ENCODE assay signal across 16 mouse cellular contexts in genomic region chr4:95001043-95001775, GRCm38 (mm10). TPM values are rescaled to one million over a fixed set of nuclear protein-coding genes. Genes with fewer than 3 reads are reported as not detected.
A peak's percentile ranks its signal among the peaks of the same experiment; 100 is the strongest.
DNase-seq lines count a peak whose midpoint lies in the region; ATAC-seq and TF ChIP-seq lines count a peak whose summit lies in the region.
"Had no signal": no experiment of that assay in that cellular context is flagged by ENCODE, and none has a peak within 500 bp of the region (broad histone marks: within the 10 kb centered on the region; RNA-seq: fewer than 3 reads in every experiment).

No protein-coding gene starts in this region.

- no peak overlapping the region for H3K4me2 ChIP-seq in liver, embryonic 11.5 days
- H3K4me2 ChIP-seq: hindbrain, embryonic 12.5 days; limb, embryonic 13.5 days; liver, embryonic 15.5 days; midbrain, embryonic 12.5 days; neural tube, embryonic 15.5 days had no signal

- no peak overlapping the region for H3K27ac ChIP-seq in liver, embryonic 11.5 days (ENCODE audit: low read depth, low read length)
- H3K27ac ChIP-seq: forebrain, embryonic 10.5 days; hindbrain, embryonic 12.5 days; limb, embryonic 13.5 days; liver, embryonic 15.5 days; midbrain, embryonic 12.5 days; neural tube, embryonic 15.5 days had no signal

- H3K36me3 ChIP-seq in C2C12 (ENCODE audit: control insufficient read depth, insufficient read depth) = no peaks in the 10 kb centered on the region
- no peaks in the 10 kb centered on the region for H3K36me3 ChIP-seq in liver, embryonic 11.5 days (ENCODE audit: control insufficient read depth, insufficient read depth, low read length)
- H3K36me3 ChIP-seq: forebrain, embryonic 10.5 days; hindbrain, embryonic 12.5 days; limb, embryonic 13.5 days; liver, embryonic 15.5 days; midbrain, embryonic 12.5 days; neural tube, embryonic 15.5 days had no signal

- no peaks in the 10 kb centered on the region for H3K79me2 ChIP-seq in C2C12 (ENCODE audit: control insufficient read depth, insufficient read depth)

- TF ChIP-seq CTCF in C2C12 (IDR thresholded peaks at IDR 0.05; ENCODE audit: control insufficient read depth, insufficient read depth, insufficient read length) = no peak

- WGBS in liver, embryonic 11.5 days = 62% methylated on average over 6 of the region's 6 CpGs

- DNase-seq in left cerebral cortex, adult 18-20 months (ENCODE audit: low spot score in 2 of 2) = peak; percentile 19 to 26
- DNase-seq in left cerebral cortex, adult 11 months (ENCODE audit: low spot score) = no peak
- peak; percentile 92 for DNase-seq in 3T3-L1 (ENCODE audit: low read depth, low spot score)
- peak; percentile 87 for DNase-seq in brain, adult 2 months (ENCODE audit: low read depth, low spot score)
- DNase-seq in liver, embryonic 11.5 days (ENCODE audit: low spot score) = no peak
- DNase-seq in cerebellum, postnatal 4 days (ENCODE audit: low spot score in 2 of 2) = no peak
- DNase-seq: cerebellum, adult 9-11 months; gastrocnemius, postnatal 14 days; kidney, adult 9 months had no signal

- no peak for ATAC-seq in liver, embryonic 11.5 days (replicated peaks; ENCODE audit: low FRiP score)

- H3ac ChIP-seq in C2C12 (ENCODE audit: control insufficient read depth, insufficient read length, low read depth) = no peak overlapping the region

- no peaks in the 10 kb centered on the region for H3K4me1 ChIP-seq in liver, embryonic 11.5 days (replicated peaks; ENCODE audit: control insufficient read depth, insufficient read depth, low read length)
- H3K4me1 ChIP-seq: forebrain, embryonic 10.5 days; hindbrain, embryonic 12.5 days; limb, embryonic 13.5 days; liver, embryonic 15.5 days; midbrain, embryonic 12.5 days; neural tube, embryonic 15.5 days had no signal

- no peak overlapping the region for H3K4me3 ChIP-seq in C2C12 (ENCODE audit: insufficient read depth, poor library complexity, severe bottlenecking)
- H3K4me3 ChIP-seq in liver, embryonic 11.5 days (ENCODE audit: low read depth, low read length) = no peak overlapping the region
- H3K4me3 ChIP-seq: forebrain, embryonic 10.5 days; hindbrain, embryonic 12.5 days; limb, embryonic 13.5 days; liver, embryonic 15.5 days; midbrain, embryonic 12.5 days; neural tube, embryonic 15.5 days had no signal

- no peaks in the 10 kb centered on the region for H3K79me3 ChIP-seq in C2C12 (ENCODE audit: low read depth)

- no peak overlapping the region for H3K9ac ChIP-seq in liver, embryonic 11.5 days (ENCODE audit: low read depth, low read length)
- H3K9ac ChIP-seq: hindbrain, embryonic 12.5 days; limb, embryonic 13.5 days; liver, embryonic 15.5 days; midbrain, embryonic 12.5 days; neural tube, embryonic 15.5 days had no signal

- no peaks in the 10 kb centered on the region for H3K27me3 ChIP-seq in C2C12 (ENCODE audit: control insufficient read depth, insufficient read depth, insufficient read length)
- no peaks in the 10 kb centered on the region for H3K27me3 ChIP-seq in liver, embryonic 11.5 days (replicated peaks; ENCODE audit: control insufficient read depth, insufficient read depth, low read length)
- H3K27me3 ChIP-seq: hindbrain, embryonic 12.5 days; limb, embryonic 13.5 days; liver, embryonic 15.5 days; midbrain, embryonic 12.5 days; neural tube, embryonic 15.5 days had no signal

- no peaks in the 10 kb centered on the region for H3K9me3 ChIP-seq in liver, embryonic 11.5 days (ENCODE audit: control insufficient read depth, low read length)
- H3K9me3 ChIP-seq: forebrain, embryonic 10.5 days; hindbrain, embryonic 12.5 days; limb, embryonic 13.5 days; liver, embryonic 15.5 days; midbrain, embryonic 12.5 days; neural tube, embryonic 15.5 days had no signal

TF ChIP-seq in C2C12, 6 proteins besides CTCF, POLR2A, EP300 and RAD21:
- TF ChIP-seq MYOD1 (IDR thresholded peaks at IDR 0.05; ENCODE audit: control insufficient read depth, insufficient read length, low read depth) = peak; percentile 74
- TF ChIP-seq USF1 (IDR thresholded peaks at IDR 0.05; ENCODE audit: low read depth) = peak; percentile 91
- TF ChIP-seq FOSL1 (IDR thresholded peaks at IDR 0.05; ENCODE audit: insufficient read depth, low read length, poor library complexity, severe bottlenecking) = peak; percentile 97
- TF ChIP-seq CEBPB (IDR thresholded peaks at IDR 0.05; ENCODE audit: low read depth) = no peak
- TF ChIP-seq MAX (IDR thresholded peaks at IDR 0.05) = no peak
- TF ChIP-seq MYOG (IDR thresholded peaks at IDR 0.05; ENCODE audit: control insufficient read depth, extremely low read depth, insufficient read length) = no peak

RNA-seq across cellular contexts. Expression of gene Mysm1, which starts 22.3 kb away (rescaled TPM):
- 10 to 100 TPM; 33.0 to 34.0 TPM for total RNA-seq in left cerebral cortex, adult 18-20 months (2021)
- 2.2 TPM for polyA plus RNA-seq in C2C12 (2012; fragmentation: generic; extraction: Trizol)
- polyA plus RNA-seq in liver, embryonic 11.5 days (2014; fragmentation: Nextera tagmentation; extraction: Ambion mirVana) = 19.2 and 19.4 TPM in 2 replicates

RNA-seq across cellular contexts. Expression of gene Jun, which starts 50.8 kb away (rescaled TPM):
- 10 to 100 TPM; 53.8 to 60.5 TPM for total RNA-seq in left cerebral cortex, adult 18-20 months (2021)
- polyA plus RNA-seq in C2C12 (2012; fragmentation: generic; extraction: Trizol) = 71.4 TPM
- 16.4 and 20.7 TPM in 2 replicates for polyA plus RNA-seq in liver, embryonic 11.5 days (2014; fragmentation: Nextera tagmentation; extraction: Ambion mirVana)

Comparison
In these comparisons a context has a peak if more than half of its experiments do, and no peak if none do; other contexts are left out.
1. DNase-seq: peak in left cerebral cortex, adult 18-20 months (2 of 2), 3T3-L1 (single experiment) and brain, adult 2 months (single experiment); none in left cerebral cortex, adult 11 months (single experiment), liver, embryonic 11.5 days (single experiment) and cerebellum, postnatal 4 days (0 of 2).